Mouse (Mus musculus): Measurements from ENCODE around the gene Ssrp1.

DNA sequence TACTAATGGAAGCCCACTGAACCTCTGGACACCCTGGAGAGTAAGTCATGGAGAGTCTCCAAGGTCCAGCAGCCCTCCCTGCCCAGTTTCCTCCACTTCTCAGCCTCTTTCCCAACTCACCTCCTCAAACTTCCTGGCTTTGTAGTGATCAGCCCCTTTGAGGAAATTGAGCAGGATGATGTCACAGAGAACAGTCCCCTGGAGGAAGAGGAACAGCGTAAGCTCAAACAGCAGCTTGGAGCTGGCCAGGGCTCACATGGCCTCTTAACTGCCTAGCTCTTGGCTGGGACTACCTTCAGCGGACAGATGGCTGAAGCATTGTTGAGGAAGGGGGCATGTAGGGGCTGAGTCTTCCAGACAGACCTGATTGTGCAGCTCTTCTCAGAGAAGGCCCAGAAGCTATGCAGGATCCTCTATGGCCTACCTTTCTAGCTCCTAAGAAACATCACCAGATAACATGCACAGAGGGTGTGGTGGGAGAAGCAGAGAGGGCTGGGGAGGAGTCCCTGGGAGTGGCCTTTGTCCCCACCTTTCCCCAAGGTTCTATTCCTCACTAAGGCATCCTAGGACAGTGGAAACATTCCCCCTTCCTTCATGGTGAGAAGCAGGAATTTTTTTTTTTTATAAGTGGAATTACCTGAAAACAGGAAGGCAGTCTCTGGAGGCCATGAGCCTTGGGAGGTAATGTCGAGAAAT lies 37.4 kb upstream of the Ssrp1 start:
- TF ChIP-seq CTCF (IDR thresholded peaks at IDR 0.05; ENCODE audit: borderline replicate concordance, control insufficient read depth, extremely low read depth, insufficient read depth, low read length, poor library complexity): no peak
- no peak for TF ChIP-seq POLR2A (IDR thresholded peaks at IDR 0.05; ENCODE audit: control insufficient read depth, extremely low read depth, insufficient read depth, low read length, poor library complexity)
